ENCODE assay signal across 8 mouse cellular contexts in genomic region chr5:114822796-114823688, GRCm38 (mm10). TPM values are rescaled to one million over a fixed set of nuclear protein-coding genes. Genes with fewer than 3 reads are reported as not detected.
DNase-seq lines count a peak whose midpoint lies in the region; ATAC-seq and TF ChIP-seq lines count a peak whose summit lies in the region.

1500011B03Rik (minus strand) TSS chr5:114823468.

- H3K9ac ChIP-seq in heart, embryonic 13.5 days = peak within 1 kb of the TSS; percentile 88
- H3K9ac ChIP-seq in liver, embryonic 13.5 days = peak within 1 kb of the TSS; percentile 70
- peak within 1 kb of the TSS; percentile 57 for H3K9ac ChIP-seq in stomach, embryonic 14.5 days (replicated peaks; ENCODE audit: low read depth, low read length)

- H3K27me3 ChIP-seq in C2C12 (ENCODE audit: control insufficient read depth, insufficient read depth, insufficient read length) = no peaks in the 10 kb centered on the region
- H3K27me3 ChIP-seq in erythroblast, embryonic 14.5 days (ENCODE audit: control insufficient read depth) = peaks cover 4% of the 10 kb centered on the region
- no peaks in the 10 kb centered on the region for H3K27me3 ChIP-seq in heart, embryonic 13.5 days (replicated peaks)
- no peaks in the 10 kb centered on the region for H3K27me3 ChIP-seq in liver, embryonic 13.5 days
- no peaks in the 10 kb centered on the region for H3K27me3 ChIP-seq in stomach, embryonic 14.5 days (ENCODE audit: control insufficient read depth, insufficient read depth, low read length)

- no peaks in the 10 kb centered on the region for H3K79me3 ChIP-seq in C2C12 (ENCODE audit: low read depth)

- 10% methylated on average over 47 of the region's 53 CpGs for WGBS in heart, embryonic 13.5 days
- WGBS in liver, embryonic 13.5 days (ENCODE audit: insufficient replicate concordance) = 9% methylated on average over 53 of the region's 53 CpGs
- 9% methylated on average over 52 of the region's 53 CpGs for WGBS in stomach, embryonic 14.5 days

- H3K36me3 ChIP-seq in C2C12 (ENCODE audit: control insufficient read depth, insufficient read depth) = no peaks in the 10 kb centered on the region
- peaks cover 6% of the 10 kb centered on the region for H3K36me3 ChIP-seq in erythroblast, embryonic 14.5 days (ENCODE audit: control insufficient read depth)
- peaks cover 18% of the 10 kb centered on the region for H3K36me3 ChIP-seq in heart, embryonic 13.5 days
- peaks cover 16% of the 10 kb centered on the region for H3K36me3 ChIP-seq in liver, embryonic 13.5 days
- H3K36me3 ChIP-seq in stomach, embryonic 14.5 days (ENCODE audit: control insufficient read depth, insufficient read depth, low read length) = no peaks in the 10 kb centered on the region

- ATAC-seq in heart, embryonic 13.5 days (ENCODE audit: extremely low read depth, insufficient number of reproducible peaks, low FRiP score, low TSS enrichment) = peak; percentile 82
- peak; percentile 67 for ATAC-seq in liver, embryonic 13.5 days (ENCODE audit: low read depth)
- peak; percentile 83 for ATAC-seq in stomach, embryonic 14.5 days (ENCODE audit: insufficient number of reproducible peaks, insufficient read depth, low FRiP score, low read depth)

- peak within 1 kb of the TSS; percentile 80 for H3K4me2 ChIP-seq in heart, embryonic 13.5 days
- peak within 1 kb of the TSS; percentile 75 for H3K4me2 ChIP-seq in liver, embryonic 13.5 days
- H3K4me2 ChIP-seq in stomach, embryonic 14.5 days (replicated peaks; ENCODE audit: low read depth, low read length) = peak within 1 kb of the TSS; percentile 53

- TF ChIP-seq CTCF in C2C12 (IDR thresholded peaks at IDR 0.05; ENCODE audit: control insufficient read depth, insufficient read depth, insufficient read length) = no peak

- H3ac ChIP-seq in C2C12 (ENCODE audit: control insufficient read depth, insufficient read length, low read depth) = no peak within 1 kb of the TSS

- no peaks in the 10 kb centered on the region for H3K79me2 ChIP-seq in C2C12 (ENCODE audit: control insufficient read depth, insufficient read depth)

- DNase-seq in brain, embryonic 18.5 days (ENCODE audit: low read depth, low spot score) = peak; percentile 78
- DNase-seq in kidney, postnatal 10 days = peak; percentile 88
- peak; percentile 63 for DNase-seq in liver, embryonic 13.5 days
- peak; percentile 41 to 56 for DNase-seq in natural killer cell, adult 2 months (ENCODE audit: low spot score in 2 of 2)

- H3K4me1 ChIP-seq in erythroblast, embryonic 14.5 days (ENCODE audit: control insufficient read depth) = peaks cover 37% of the 10 kb centered on the region
- H3K4me1 ChIP-seq in heart, embryonic 13.5 days = peaks cover 11% of the 10 kb centered on the region
- peaks cover 31% of the 10 kb centered on the region for H3K4me1 ChIP-seq in liver, embryonic 13.5 days (replicated peaks)
- H3K4me1 ChIP-seq in stomach, embryonic 14.5 days (ENCODE audit: control insufficient read depth, insufficient read depth, low read length) = no peaks in the 10 kb centered on the region; the same call in 1 of the 2 replicates

- H3K4me3 ChIP-seq in C2C12 (ENCODE audit: insufficient read depth, poor library complexity, severe bottlenecking) = peak within 1 kb of the TSS; percentile 14
- H3K4me3 ChIP-seq in erythroblast, embryonic 14.5 days (replicated peaks) = peak within 1 kb of the TSS; percentile 79
- peak within 1 kb of the TSS; percentile 79 for H3K4me3 ChIP-seq in heart, embryonic 13.5 days
- peak within 1 kb of the TSS; percentile 72 for H3K4me3 ChIP-seq in liver, embryonic 13.5 days (replicated peaks)
- peak within 1 kb of the TSS; percentile 69 for H3K4me3 ChIP-seq in stomach, embryonic 14.5 days (ENCODE audit: low read depth, low read length)

- H3K27ac ChIP-seq in heart, embryonic 13.5 days (replicated peaks) = peak within 1 kb of the TSS; percentile 68
- H3K27ac ChIP-seq in liver, embryonic 13.5 days = peak within 1 kb of the TSS; percentile 53; the same call in 1 of the 2 replicates
- H3K27ac ChIP-seq in stomach, embryonic 14.5 days (ENCODE audit: low read length) = peak within 1 kb of the TSS; percentile 80; the same call in 1 of the 2 replicates

- H3K9me3 ChIP-seq in erythroblast, embryonic 14.5 days (ENCODE audit: control insufficient read depth, low read length) = peaks cover 5% of the 10 kb centered on the region
- peaks cover 4% of the 10 kb centered on the region; the same call in 1 of the 2 replicates for H3K9me3 ChIP-seq in heart, embryonic 13.5 days
- H3K9me3 ChIP-seq in liver, embryonic 13.5 days (replicated peaks) = no peaks in the 10 kb centered on the region
- peaks cover 4% of the 10 kb centered on the region; the same call in 1 of the 2 replicates for H3K9me3 ChIP-seq in stomach, embryonic 14.5 days (ENCODE audit: control insufficient read depth, low read depth, low read length)

TF ChIP-seq in C2C12, 6 proteins besides CTCF, POLR2A, EP300 and RAD21:
- no peak for TF ChIP-seq MYOG (IDR thresholded peaks at IDR 0.05; ENCODE audit: control insufficient read depth, extremely low read depth, insufficient read length)
- TF ChIP-seq MYOD1 (IDR thresholded peaks at IDR 0.05; ENCODE audit: control insufficient read depth, insufficient read length, low read depth) = no peak
- TF ChIP-seq CEBPB (IDR thresholded peaks at IDR 0.05; ENCODE audit: low read depth) = no peak
- TF ChIP-seq USF1 (IDR thresholded peaks at IDR 0.05; ENCODE audit: low read depth) = no peak
- no peak for TF ChIP-seq MAX (IDR thresholded peaks at IDR 0.05)
- TF ChIP-seq FOSL1 (IDR thresholded peaks at IDR 0.05; ENCODE audit: insufficient read depth, low read length, poor library complexity, severe bottlenecking) = no peak

RNA-seq across cellular contexts. Expression of gene 1500011B03Rik, which starts in this region (rescaled TPM):
- polyA plus RNA-seq in C2C12 (2012; fragmentation: generic; extraction: Trizol) = 34.7 TPM
- 4.4 and 5.8 TPM in 2 replicates for polyA plus RNA-seq in erythroblast, embryonic 14.5 days (2012)
- 53.8 and 54.5 TPM in 2 replicates for polyA plus RNA-seq in heart, embryonic 13.5 days (2015; fragmentation: Nextera tagmentation; extraction: Ambion mirVana)
- polyA plus RNA-seq in liver, embryonic 13.5 days (2015; fragmentation: Nextera tagmentation; extraction: Ambion mirVana) = 31.0 and 32.0 TPM in 2 replicates
- 112 and 113 TPM in 2 replicates for polyA plus RNA-seq in stomach, embryonic 14.5 days (2014; fragmentation: Nextera tagmentation; extraction: Ambion mirVana)

Comparison
In these comparisons a context has a peak if more than half of its experiments do, and no peak if none do; other contexts are left out.
1. Peak in every context shown above with its lines: DNase-seq, ATAC-seq, H3K4me3 ChIP-seq and H3K27ac ChIP-seq.
2. H3K4me3 ChIP-seq: peak in every context shown above with its lines; median percentile 79 in erythroblast, embryonic 14.5 days; 79 in heart, embryonic 13.5 days; 72 in liver, embryonic 13.5 days; 69 in stomach, embryonic 14.5 days; 14 in C2C12.